Mouse (Mus musculus) embryo, embryonic 11.5 days (tissue): ENCODE measurements at regions not wholly inside any gene's neighbourhood (a gene's known extent, or its start where the extent isn't known, plus 50 kb on each side); places are given as distances from the start of the nearest gene placed in this dataset.

Experiments used
- DNase-seq: peaks from one replicate; pipeline ENCODE4 v3.0.0-alpha.2; 2012; ENCODE audit warnings: low read depth, low spot score

GRCm38 (mm10) chr16:5467587-5467986 is 211.8 kb upstream of the Eef2kmt start:
- DNase-seq, result no peak

- DNase-seq, result no peak
These were observed 211.0 kb upstream of the Eef2kmt start for GRCm38 (mm10) chr16:5466760-5467159.

- DNase-seq, result no peak
These were observed 199.7 kb upstream of the Eef2kmt start for GRCm38 (mm10) chr16:5455352-5455965.

GRCm38 (mm10) chr16:5454243-5454642 is 198.5 kb upstream of the Eef2kmt start:
- no peak for DNase-seq

GRCm38 (mm10) chr16:5452971-5453370 is 197.2 kb upstream of the Eef2kmt start:
- DNase-seq, result no peak

- DNase-seq, result no peak
These were observed 190.0 kb upstream of the Eef2kmt start for GRCm38 (mm10) chr16:5445776-5446175.

GRCm38 (mm10) chr16:5444785-5445184 is 189.0 kb upstream of the Eef2kmt start:
- no peak for DNase-seq

- no peak for DNase-seq
These were observed 183.9 kb upstream of the Eef2kmt start for GRCm38 (mm10) chr16:5439717-5440116.

GRCm38 (mm10) chr16:5438405-5438804 is 182.6 kb upstream of the Eef2kmt start:
- DNase-seq, result no peak

GRCm38 (mm10) chr16:5431689-5432088 is 175.9 kb upstream of the Eef2kmt start:
- DNase-seq, result no peak

- DNase-seq, result no peak
These were observed 175.3 kb upstream of the Eef2kmt start for GRCm38 (mm10) chr16:5431111-5431510.

- no peak for DNase-seq
These were observed 173.7 kb upstream of the Eef2kmt start for GRCm38 (mm10) chr16:5429466-5429865.

- no peak for DNase-seq
These were observed 170.1 kb upstream of the Eef2kmt start for GRCm38 (mm10) chr16:5425908-5426307.

- no peak for DNase-seq
These were observed 166.3 kb upstream of the Eef2kmt start for GRCm38 (mm10) chr16:5422041-5422440.

- DNase-seq, result no peak
These were observed 165.8 kb upstream of the Eef2kmt start for GRCm38 (mm10) chr16:5421591-5421990.

- DNase-seq, result no peak
These were observed 163.7 kb upstream of the Eef2kmt start for GRCm38 (mm10) chr16:5419467-5419866.

- no peak for DNase-seq
These were observed 162.8 kb upstream of the Eef2kmt start for GRCm38 (mm10) chr16:5418462-5419197.

GRCm38 (mm10) chr16:5415310-5415709 is 159.5 kb upstream of the Eef2kmt start:
- no peak for DNase-seq

GRCm38 (mm10) chr16:5411819-5412385 is 156.1 kb upstream of the Eef2kmt start:
- no peak for DNase-seq

- DNase-seq, result peak; percentile 38
These were observed 150.9 kb upstream of the Eef2kmt start for GRCm38 (mm10) chr16:5406711-5407110.

GRCm38 (mm10) chr16:5393336-5393735 is 137.6 kb upstream of the Eef2kmt start:
- DNase-seq, result no peak

GRCm38 (mm10) chr16:5382930-5383329 is 127.1 kb upstream of the Eef2kmt start:
- DNase-seq, result no peak
